Mouse (Mus musculus): ENCODE results near the gene Col27a1. TPM values are rescaled to one million over a fixed set of nuclear protein-coding genes. Genes with fewer than 3 reads are reported as not detected.

The Col27a1 gene
- polyA plus RNA-seq, 1 experiment from 2014 or later: 1.4 TPM

- no peak overlapping the region for H3K4me3 ChIP-seq (replicated peaks; ENCODE audit: low read depth, low read length)
- DNase-seq (no peak), ATAC-seq (ENCODE audit: low FRiP score, low TSS enrichment) (no peak)
- no peaks in the 10 kb centered on the region for H3K36me3 ChIP-seq (ENCODE audit: control insufficient read depth, insufficient read depth, low read length)
- H3K4me2 ChIP-seq (ENCODE audit: low read length): no peak overlapping the region
- no peaks in the 10 kb centered on the region for H3K27me3 ChIP-seq (ENCODE audit: control insufficient read depth, insufficient read depth, low read length)
- H3K9ac ChIP-seq (replicated peaks; ENCODE audit: low read length): no peak overlapping the region
- H3K9me3 ChIP-seq (ENCODE audit: control insufficient read depth, low read length): no peaks in the 10 kb centered on the region
- 78% methylated on average over 5 of the region's 5 CpGs for WGBS
- H3K4me1 ChIP-seq (ENCODE audit: control insufficient read depth, insufficient read depth, low read length): 0 out of 2 replicates have a peak, but pooled peaks cover 3% of the 10 kb centered on the region
- no peak overlapping the region for H3K27ac ChIP-seq (replicated peaks; ENCODE audit: low read depth, low read length)
These were observed 22.2 kb upstream of the Col27a1 start for GRCm38 (mm10) chr4:63191641-63192040.

GRCm38 (mm10) chr4:63194366-63194765 lies 19.4 kb upstream of the Col27a1 start:
- no peak overlapping the region for H3K27ac ChIP-seq (replicated peaks; ENCODE audit: low read depth, low read length)
- DNase-seq (no peak), ATAC-seq (ENCODE audit: low FRiP score, low TSS enrichment) (no peak)
- no peak overlapping the region for H3K4me2 ChIP-seq (ENCODE audit: low read length)
- H3K4me1 ChIP-seq (ENCODE audit: control insufficient read depth, insufficient read depth, low read length): 0 out of 2 replicates have a peak, but pooled peaks cover 3% of the 10 kb centered on the region
- no peaks in the 10 kb centered on the region for H3K36me3 ChIP-seq (ENCODE audit: control insufficient read depth, insufficient read depth, low read length)
- 90% methylated on average over 2 of the region's 2 CpGs for WGBS
- no peak overlapping the region for H3K4me3 ChIP-seq (replicated peaks; ENCODE audit: low read depth, low read length)
- H3K9me3 ChIP-seq (ENCODE audit: control insufficient read depth, low read length): no peaks in the 10 kb centered on the region
- H3K9ac ChIP-seq (replicated peaks; ENCODE audit: low read length): no peak overlapping the region
- no peaks in the 10 kb centered on the region for H3K27me3 ChIP-seq (ENCODE audit: control insufficient read depth, insufficient read depth, low read length)

- no peaks in the 10 kb centered on the region for H3K9me3 ChIP-seq (ENCODE audit: control insufficient read depth, low read length)
- H3K27ac ChIP-seq (replicated peaks; ENCODE audit: low read depth, low read length): no peak overlapping the region
- no peaks in the 10 kb centered on the region for H3K27me3 ChIP-seq (ENCODE audit: control insufficient read depth, insufficient read depth, low read length)
- H3K36me3 ChIP-seq (ENCODE audit: control insufficient read depth, insufficient read depth, low read length): no peaks in the 10 kb centered on the region
- DNase-seq (no peak), ATAC-seq (ENCODE audit: low FRiP score, low TSS enrichment) (no peak)
- WGBS: 86% methylated on average over 5 of the region's 5 CpGs
- H3K4me2 ChIP-seq (ENCODE audit: low read length): no peak overlapping the region
- no peak overlapping the region for H3K9ac ChIP-seq (replicated peaks; ENCODE audit: low read length)
- H3K4me1 ChIP-seq (ENCODE audit: control insufficient read depth, insufficient read depth, low read length): no peaks in the 10 kb centered on the region
- no peak overlapping the region for H3K4me3 ChIP-seq (replicated peaks; ENCODE audit: low read depth, low read length)
These were observed 14.4 kb upstream of the Col27a1 start for GRCm38 (mm10) chr4:63199366-63199765.

DNA sequence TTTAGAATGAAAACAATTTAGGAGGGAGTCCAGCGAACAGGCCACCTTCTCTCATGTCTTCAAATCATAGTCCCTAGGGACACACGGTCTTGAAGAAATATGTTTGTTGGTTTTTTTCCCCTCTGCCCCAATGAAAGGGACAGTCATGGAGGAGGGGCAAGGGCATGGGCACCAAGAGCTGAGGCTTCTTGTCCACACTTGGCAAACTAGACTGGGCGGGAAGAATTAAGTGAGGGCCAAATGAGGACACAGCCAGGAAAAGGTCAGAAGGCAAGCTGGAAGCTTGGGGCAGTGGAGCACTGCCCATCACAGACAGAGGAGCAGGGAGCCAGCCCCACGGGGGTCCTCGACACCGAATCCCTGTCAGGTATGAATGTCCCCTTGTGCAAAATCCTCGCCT lies 9.9 kb upstream of the Col27a1 start:
- ATAC-seq (ENCODE audit: low FRiP score, low TSS enrichment): no peak
- no peaks in the 10 kb centered on the region for H3K9me3 ChIP-seq (ENCODE audit: control insufficient read depth, low read length)
- H3K27ac ChIP-seq (replicated peaks; ENCODE audit: low read depth, low read length): no peak overlapping the region
- no peak overlapping the region for H3K9ac ChIP-seq (replicated peaks; ENCODE audit: low read length)
- no peaks in the 10 kb centered on the region for H3K36me3 ChIP-seq (ENCODE audit: control insufficient read depth, insufficient read depth, low read length)
- H3K4me3 ChIP-seq (replicated peaks; ENCODE audit: low read depth, low read length): no peak overlapping the region
- no peaks in the 10 kb centered on the region for H3K27me3 ChIP-seq (ENCODE audit: control insufficient read depth, insufficient read depth, low read length)
- 89% methylated on average over 7 of the region's 7 CpGs for WGBS
- no peaks in the 10 kb centered on the region for H3K4me1 ChIP-seq (ENCODE audit: control insufficient read depth, insufficient read depth, low read length)
- no peak overlapping the region for H3K4me2 ChIP-seq (ENCODE audit: low read length)
- no peak for DNase-seq

DNA sequence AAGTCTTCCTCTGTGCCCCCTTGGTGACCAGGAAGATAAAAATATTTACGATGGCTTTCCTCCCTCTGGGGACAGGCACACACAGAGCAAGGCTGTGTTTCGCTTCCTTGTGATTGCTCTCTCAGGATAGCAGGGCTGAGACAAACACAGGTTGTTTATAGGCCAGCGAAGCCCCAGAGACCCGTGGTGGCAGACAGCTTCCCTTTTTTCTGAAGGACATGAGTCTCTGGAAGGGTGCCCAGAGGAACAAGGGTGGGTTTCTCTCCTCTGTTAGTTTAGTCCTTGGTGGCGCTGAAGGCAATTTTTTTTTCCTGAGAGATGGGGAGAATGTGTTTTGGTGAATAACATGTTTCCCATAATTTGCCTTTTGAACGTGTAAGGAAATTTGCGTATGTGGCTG lies 8.2 kb upstream of the Col27a1 start:
- ATAC-seq (ENCODE audit: low FRiP score, low TSS enrichment): no peak

GRCm38 (mm10) chr4:63215185-63215992 lies 1.6 kb downstream of the Col27a1 start:
- no peaks in the 10 kb centered on the region for H3K36me3 ChIP-seq (ENCODE audit: control insufficient read depth, insufficient read depth, low read length)
- H3K27me3 ChIP-seq (ENCODE audit: control insufficient read depth, insufficient read depth, low read length): peaks cover 37% of the 10 kb centered on the region
- H3K4me1 ChIP-seq (ENCODE audit: control insufficient read depth, insufficient read depth, low read length): peaks cover 13% of the 10 kb centered on the region
- H3K27ac ChIP-seq (replicated peaks; ENCODE audit: low read depth, low read length): no peak overlapping the region
- under 1% methylated on average over 65 of the region's 71 CpGs for WGBS
- H3K9ac ChIP-seq (replicated peaks; ENCODE audit: low read length): peak overlapping the region; percentile 60
- no peaks in the 10 kb centered on the region for H3K9me3 ChIP-seq (ENCODE audit: control insufficient read depth, low read length)
- ATAC-seq (ENCODE audit: low FRiP score, low TSS enrichment) (peak; percentile 63; the same call in 1 of the 2 replicates), DNase-seq (peak; percentile 89)
- H3K4me2 ChIP-seq (ENCODE audit: low read length): peak overlapping the region; percentile 100
- H3K4me3 ChIP-seq (replicated peaks; ENCODE audit: low read depth, low read length): peak overlapping the region; percentile 62

More for the DNA sequence above, 8.2 kb upstream of the Col27a1 start:
- no peak overlapping the region for H3K4me3 ChIP-seq (replicated peaks; ENCODE audit: low read depth, low read length)
- H3K36me3 ChIP-seq (ENCODE audit: control insufficient read depth, insufficient read depth, low read length): no peaks in the 10 kb centered on the region
- peak; percentile 21 for DNase-seq
- H3K4me1 ChIP-seq (ENCODE audit: control insufficient read depth, insufficient read depth, low read length): no peaks in the 10 kb centered on the region
- no peak overlapping the region for H3K27ac ChIP-seq (replicated peaks; ENCODE audit: low read depth, low read length)
- H3K27me3 ChIP-seq (ENCODE audit: control insufficient read depth, insufficient read depth, low read length): no peaks in the 10 kb centered on the region
- no peaks in the 10 kb centered on the region for H3K9me3 ChIP-seq (ENCODE audit: control insufficient read depth, low read length)
- WGBS: 82% methylated on average over 7 of the region's 7 CpGs
- H3K9ac ChIP-seq (replicated peaks; ENCODE audit: low read length): no peak overlapping the region
- no peak overlapping the region for H3K4me2 ChIP-seq (ENCODE audit: low read length)

- H3K4me3 ChIP-seq (replicated peaks; ENCODE audit: low read depth, low read length): peak overlapping the region; percentile 62
- peaks cover 37% of the 10 kb centered on the region for H3K27me3 ChIP-seq (ENCODE audit: control insufficient read depth, insufficient read depth, low read length)
- ATAC-seq (ENCODE audit: low FRiP score, low TSS enrichment): peak; percentile 65
- H3K36me3 ChIP-seq (ENCODE audit: control insufficient read depth, insufficient read depth, low read length): no peaks in the 10 kb centered on the region
- peak; percentile 73 for DNase-seq
- H3K27ac ChIP-seq (replicated peaks; ENCODE audit: low read depth, low read length): no peak overlapping the region
- H3K9ac ChIP-seq (replicated peaks; ENCODE audit: low read length): peak overlapping the region; percentile 60
- H3K9me3 ChIP-seq (ENCODE audit: control insufficient read depth, low read length): no peaks in the 10 kb centered on the region
- H3K4me2 ChIP-seq (ENCODE audit: low read length): peak overlapping the region; percentile 100
- WGBS: 2% methylated on average over 24 of the region's 24 CpGs
- H3K4me1 ChIP-seq (ENCODE audit: control insufficient read depth, insufficient read depth, low read length): peaks cover 13% of the 10 kb centered on the region
These were observed 2.3 kb downstream of the Col27a1 start for GRCm38 (mm10) chr4:63215993-63216531.

DNA sequence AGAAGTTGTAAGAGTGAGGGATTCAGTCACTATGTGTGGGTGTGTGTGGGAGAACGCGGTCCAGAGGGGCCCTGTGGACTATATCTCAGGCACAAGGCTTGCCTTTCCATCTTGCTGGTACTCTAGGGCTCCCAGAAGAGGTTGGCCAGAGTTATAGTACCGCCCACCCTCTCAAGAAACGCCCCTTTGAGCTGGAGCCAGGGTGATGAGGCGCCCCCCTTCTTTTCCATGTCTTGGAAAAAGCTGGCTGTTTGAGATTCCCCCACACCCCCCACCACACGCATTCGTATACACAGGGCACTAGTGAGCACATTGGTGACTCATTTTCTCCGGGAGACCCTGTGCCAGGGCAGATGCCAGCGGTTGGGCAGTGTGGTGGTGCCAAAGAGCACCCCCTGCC lies 2.8 kb downstream of the Col27a1 start:
- Histone ChIP-seq H3K36me3 (ENCODE audit: control insufficient read depth, insufficient read depth, low read length) (no peaks in the 10 kb centered on the region), H3K9ac (replicated peaks; ENCODE audit: low read length) (no peak overlapping the region), H3K9me3 (ENCODE audit: control insufficient read depth, low read length) (no peaks in the 10 kb centered on the region), H3K4me3 (replicated peaks; ENCODE audit: low read depth, low read length) (peak overlapping the region; percentile 62; the same call in 1 of the 2 replicates), H3K27me3 (ENCODE audit: control insufficient read depth, insufficient read depth, low read length) (peaks cover 37% of the 10 kb centered on the region), H3K4me2 (ENCODE audit: low read length) (peak overlapping the region; percentile 100), H3K27ac (replicated peaks; ENCODE audit: low read depth, low read length) (no peak overlapping the region), H3K4me1 (ENCODE audit: control insufficient read depth, insufficient read depth, low read length) (peaks cover 13% of the 10 kb centered on the region)
- 32% methylated on average over 9 of the region's 9 CpGs for WGBS
- ATAC-seq (ENCODE audit: low FRiP score, low TSS enrichment): 0 out of 2 replicates have a peak, but pooled peaks have one; percentile 15
- peak; percentile 14 for DNase-seq

DNA sequence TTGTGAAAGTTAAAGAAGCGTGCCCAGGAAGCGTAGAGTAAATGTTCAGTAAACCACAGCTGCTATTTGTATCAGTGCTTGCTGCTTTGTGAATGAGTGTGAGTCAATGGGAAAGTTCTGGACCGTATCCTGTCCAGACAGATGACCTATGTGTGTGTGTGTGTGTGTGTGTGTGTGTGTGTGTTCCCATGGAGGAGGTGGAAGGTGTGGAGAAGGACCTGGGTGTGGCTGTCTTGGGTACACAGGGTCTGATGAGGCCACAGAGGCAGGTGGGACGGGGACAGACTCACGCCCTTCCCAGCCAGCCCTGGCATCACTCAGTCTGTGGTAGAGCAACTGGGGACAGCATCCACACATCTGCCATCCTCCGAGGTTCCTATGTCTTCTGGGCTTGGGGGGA lies 3.7 kb downstream of the Col27a1 start:
- Histone ChIP-seq H3K9me3 (ENCODE audit: control insufficient read depth, low read length) (no peaks in the 10 kb centered on the region), H3K4me1 (ENCODE audit: control insufficient read depth, insufficient read depth, low read length) (peaks cover 13% of the 10 kb centered on the region), H3K9ac (replicated peaks; ENCODE audit: low read length) (no peak overlapping the region), H3K27me3 (ENCODE audit: control insufficient read depth, insufficient read depth, low read length) (peaks cover 30% of the 10 kb centered on the region), H3K27ac (replicated peaks; ENCODE audit: low read depth, low read length) (no peak overlapping the region), H3K4me3 (replicated peaks; ENCODE audit: low read depth, low read length) (no peak overlapping the region), H3K4me2 (ENCODE audit: low read length) (no peak overlapping the region), H3K36me3 (ENCODE audit: control insufficient read depth, insufficient read depth, low read length) (no peaks in the 10 kb centered on the region)
- no peak for ATAC-seq (ENCODE audit: low FRiP score, low TSS enrichment)
- 90% methylated on average over 6 of the region's 6 CpGs for WGBS
- no peak for DNase-seq

Data from midbrain, embryonic 14.5 days (tissue).